Mouse (Mus musculus) heart, embryonic 16.5 days (tissue): Measurements from ENCODE around the gene Gm1043. TPM values are rescaled to one million over a fixed set of nuclear protein-coding genes. Genes with fewer than 3 reads are reported as not detected.

Experiments
- ATAC-seq: fragments of 200-750 bp; cut with Nextera tagmentation; replicated peaks from 2 replicates; pipeline ENCODE4 v1.8.0; 2017; ENCODE audit warnings: moderate number of reproducible peaks; ENCODE audit not compliant: insufficient read depth, low FRiP score; ENCODE audit errors: extremely low read depth
- H3K27ac ChIP-seq: fragments of 300-500 bp; sonication (generic); 2 replicates; pipeline ENCODE4 v1.5.1; 2014; ENCODE audit warnings: mild to moderate bottlenecking, low read length, control low read depth, moderate library complexity
- H3K27me3 ChIP-seq: fragments of 300-500 bp; sonication (generic); 2 replicates; pipeline ENCODE4 v1.6.1; 2014; ENCODE audit warnings: low read length, mixed read lengths; ENCODE audit not compliant: control insufficient read depth, insufficient read depth
- H3K36me3 ChIP-seq: fragments of 300-500 bp; sonication (generic); 2 replicates; pipeline ENCODE4 v1.6.1; 2014; ENCODE audit not compliant: control insufficient read depth, insufficient read depth
- H3K4me1 ChIP-seq: fragments of 300-500 bp; sonication (generic); 2 replicates; pipeline ENCODE4 v1.6.1; 2014; ENCODE audit warnings: low read length, mixed read lengths; ENCODE audit not compliant: control insufficient read depth, insufficient read depth
- H3K4me2 ChIP-seq: fragments of 300-500 bp; sonication (generic); 2 replicates; pipeline ENCODE4 v1.6.1; 2014; ENCODE audit warnings: low read depth, mild to moderate bottlenecking, control low read depth, low read length
- H3K4me3 ChIP-seq: fragments of 300-500 bp; sonication (generic); 2 replicates; pipeline ENCODE4 v1.5.1; 2014; ENCODE audit warnings: mild to moderate bottlenecking, control low read depth, low read length
- H3K9ac ChIP-seq: fragments of 300-500 bp; sonication (generic); 2 replicates; pipeline ENCODE4 v1.6.1; 2014; ENCODE audit warnings: low read length, control low read depth
- H3K9me3 ChIP-seq: fragments of 300-500 bp; sonication (generic); replicated peaks from 2 replicates; pipeline ENCODE4 v1.6.1; 2016; ENCODE audit warnings: low read length; ENCODE audit not compliant: control insufficient read depth
- WGBS: fragments of 180-500 bp; shearing (Covaris S2); extraction: QIAGEN DNeasy Blood & Tissue Kit; methylation state at CpG from one replicate; pipeline ENCODE4 v1.1.7; 2014; 5-methylcytosine and 5-hydroxymethylcytosine counted together
- polyA plus RNA-seq: library from polyadenylated mRNA; unstranded; fragments of >200 nt; fragmentation: Nextera tagmentation; extraction: Ambion mirVana; gene quantifications from 2 replicates; pipeline ENCODE4 v1.2.1, GENCODE M21; 2015

Gm1043 gene
- polyA plus RNA-seq, 1 experiment from 2014 or later: not detected

DNA sequence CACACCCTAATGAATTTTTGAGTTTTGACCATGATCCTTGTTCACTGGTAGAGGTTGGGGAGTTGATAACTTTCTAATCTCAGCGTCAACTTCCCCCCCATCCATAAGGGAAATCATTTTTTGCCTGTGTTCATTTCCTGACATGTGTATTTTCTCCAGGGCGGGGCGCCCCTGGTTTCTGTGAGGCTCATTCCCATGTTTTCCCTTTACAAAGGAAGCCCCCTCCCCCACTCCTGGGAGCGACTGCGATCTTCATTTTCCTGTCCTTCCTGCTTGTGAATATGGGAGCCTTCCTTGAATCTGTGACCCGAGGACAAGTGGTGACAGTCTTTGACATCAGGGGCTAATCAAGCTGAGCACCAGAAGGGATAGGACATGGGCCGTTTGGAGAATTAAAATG lies 171.7 kb downstream of the Gm1043 start:
- Histone ChIP-seq H3K4me3 (no peak overlapping the region), H3K4me2 (no peak overlapping the region), H3K9ac (no peak overlapping the region), H3K9me3 (no peaks in the 10 kb centered on the region), H3K36me3 (no peaks in the 10 kb centered on the region), H3K4me1 (no peaks in the 10 kb centered on the region), H3K27ac (no peak overlapping the region), H3K27me3 (no peaks in the 10 kb centered on the region)
- 54% methylated on average over 7 of the region's 7 CpGs for WGBS
- ATAC-seq: no peak

DNA sequence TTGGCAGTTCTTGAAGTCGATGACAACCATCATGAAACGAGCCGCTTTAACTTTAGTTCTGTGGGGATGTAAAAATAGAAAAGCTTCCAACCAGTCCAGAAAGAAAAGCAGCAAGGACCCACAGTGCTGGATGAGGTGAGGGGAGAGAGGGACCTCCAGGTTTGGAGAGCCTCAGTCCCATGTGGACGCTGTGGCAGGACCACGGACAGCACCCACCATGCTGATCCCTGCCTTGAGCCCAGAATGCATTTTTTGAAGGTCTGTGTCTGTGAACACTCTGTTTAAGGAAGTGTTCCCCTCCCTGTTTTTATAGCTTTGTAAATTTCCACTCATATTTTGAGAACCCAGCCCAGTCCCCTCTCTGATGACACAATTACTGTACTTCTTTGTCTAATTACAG lies 172.1 kb downstream of the Gm1043 start:
- no peaks in the 10 kb centered on the region for H3K9me3 ChIP-seq
- H3K36me3 ChIP-seq: no peaks in the 10 kb centered on the region
- H3K9ac ChIP-seq: no peak overlapping the region
- 38% methylated on average over 5 of the region's 5 CpGs for WGBS
- H3K4me2 ChIP-seq: no peak overlapping the region
- no peaks in the 10 kb centered on the region for H3K27me3 ChIP-seq
- H3K27ac ChIP-seq: no peak overlapping the region
- H3K4me3 ChIP-seq: no peak overlapping the region
- H3K4me1 ChIP-seq: no peaks in the 10 kb centered on the region
- no peak for ATAC-seq

DNA sequence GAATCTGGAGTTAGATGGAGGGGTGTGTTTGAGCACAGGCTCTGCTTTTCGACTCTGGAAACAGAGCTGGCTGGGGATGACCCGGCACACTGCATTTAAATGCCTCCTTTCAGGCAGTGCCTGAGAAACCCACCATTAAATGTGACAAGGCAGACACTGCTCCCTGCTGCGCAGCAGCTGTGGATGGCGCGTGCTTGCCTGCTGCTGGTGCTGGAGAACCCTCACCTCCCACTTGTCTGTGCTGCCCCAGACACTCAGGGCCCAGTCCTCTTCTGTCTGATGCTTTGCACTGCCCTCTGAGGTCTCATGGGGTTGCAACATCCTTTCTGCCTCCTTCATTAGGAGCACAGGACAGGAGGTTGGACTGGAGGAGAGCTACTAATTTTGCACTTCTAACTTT lies 176.6 kb downstream of the Gm1043 start:
- Histone ChIP-seq H3K9ac (no peak overlapping the region), H3K4me3 (no peak overlapping the region), H3K9me3 (no peaks in the 10 kb centered on the region), H3K4me2 (no peak overlapping the region), H3K36me3 (no peaks in the 10 kb centered on the region), H3K4me1 (no peaks in the 10 kb centered on the region), H3K27me3 (no peaks in the 10 kb centered on the region), H3K27ac (no peak overlapping the region)
- no peak for ATAC-seq
- 66% methylated on average over 5 of the region's 5 CpGs for WGBS

DNA sequence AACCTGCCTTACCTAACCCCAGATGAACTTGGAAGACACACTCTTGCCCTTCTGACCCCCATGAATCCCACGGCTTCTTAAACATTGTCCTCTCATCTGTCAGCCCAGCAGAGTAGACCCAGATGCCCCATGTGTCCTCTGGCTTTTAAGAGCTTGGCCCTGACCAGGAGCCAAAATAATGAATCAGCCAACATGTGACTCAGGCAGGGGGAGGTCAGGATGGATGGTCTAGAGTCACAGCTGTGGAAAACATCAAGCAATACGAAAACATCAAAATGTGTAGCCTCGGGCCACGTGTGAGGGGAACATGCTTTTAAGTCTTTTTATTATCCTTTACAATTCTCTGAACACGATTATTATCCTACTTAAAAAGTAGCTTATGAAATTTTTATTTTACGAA lies 178.6 kb downstream of the Gm1043 start:
- 61% methylated on average over 6 of the region's 6 CpGs for WGBS
- Histone ChIP-seq H3K36me3 (no peaks in the 10 kb centered on the region), H3K9me3 (no peaks in the 10 kb centered on the region), H3K4me1 (no peaks in the 10 kb centered on the region), H3K4me2 (no peak overlapping the region), H3K27ac (no peak overlapping the region), H3K9ac (no peak overlapping the region), H3K4me3 (no peak overlapping the region), H3K27me3 (no peaks in the 10 kb centered on the region)
- no peak for ATAC-seq

Other genes starting within 250 kb of the Gm1043 start
- gene Ppp2r2c, start 216.9 kb upstream of the Gm1043 start, polyA plus RNA-seq: 0.06 and 0.08 TPM in 2 replicates
- gene Wfs1, start 96.2 kb upstream of the Gm1043 start, polyA plus RNA-seq: 18.4 and 19.2 TPM in 2 replicates
- 6.7 and 8.5 TPM in 2 replicates for gene Crmp1, start 156.6 kb downstream of the Gm1043 start, polyA plus RNA-seq